Mouse (Mus musculus) MEL (cell line): Measurements from ENCODE around the gene Slfnl1.

ENCODE experiments used
- E2F4 ChIP-seq: IDR thresholded peaks from 2 replicates; pipeline ENCODE4 v1.6.1; 2011; ENCODE audit warnings: low read depth, low read length, improper control_type of control experiment, borderline replicate concordance
- GATA1 ChIP-seq: IDR thresholded peaks from 2 replicates; pipeline ENCODE4 v1.6.1; 2011; ENCODE audit warnings: low read depth, low read length, improper control_type of control experiment
- RAD21 ChIP-seq: IDR thresholded peaks from 2 replicates; pipeline ENCODE4 v1.6.1; 2011; ENCODE audit warnings: mild to moderate bottlenecking, low read depth, low read length, improper control_type of control experiment
- USF1 ChIP-seq: IDR thresholded peaks from 2 replicates; pipeline ENCODE4 v1.6.1; 2014; ENCODE audit warnings: low read depth, mild to moderate bottlenecking, inconsistent platforms, low read length, improper control_type of control experiment, moderate library complexity

DNA sequence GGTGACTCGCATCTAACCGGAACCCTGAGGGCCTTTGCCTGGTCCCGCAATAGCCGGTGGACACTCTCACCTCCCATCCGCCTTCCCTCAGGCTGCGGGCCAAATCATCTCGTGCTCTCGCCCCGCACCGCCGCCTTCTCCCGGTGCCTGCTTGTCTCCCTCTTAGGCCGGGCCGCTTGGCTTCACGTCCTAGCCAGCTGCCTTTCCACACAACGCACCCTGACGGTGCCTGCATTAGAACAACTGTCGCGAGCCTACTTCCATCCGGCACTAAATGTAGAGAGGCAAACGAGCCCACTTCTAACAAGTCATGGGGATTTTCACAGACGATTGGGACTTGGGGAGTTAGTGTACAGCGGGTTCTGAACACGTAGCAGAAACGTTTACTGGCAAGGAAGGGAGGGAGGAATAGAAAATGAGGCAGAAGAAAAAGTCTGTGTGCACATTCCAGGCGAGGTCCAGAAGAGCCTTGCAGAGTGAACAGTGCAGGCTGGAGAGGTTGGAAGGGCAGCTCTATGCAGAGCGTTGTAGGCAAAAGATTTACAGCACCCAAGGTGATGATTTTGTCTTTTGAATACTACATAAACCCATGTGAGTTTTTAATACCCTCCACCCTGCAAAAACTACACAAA is 38.5 kb downstream of the Slfnl1 start:
- TF ChIP-seq E2F4 = no peak
- no peak for TF ChIP-seq RAD21
- no peak for TF ChIP-seq GATA1
- no peak for TF ChIP-seq USF1
